Mouse (Mus musculus) embryonic facial prominence, embryonic 13.5 days (tissue): Measurements from ENCODE around the gene Ttc30a2. TPM values are rescaled to one million over a fixed set of nuclear protein-coding genes. Genes with fewer than 3 reads are reported as not detected.
"Not testable (repeated sequence)": the region's sequence is repeated elsewhere in the genome, so short reads cannot be mapped to it uniquely, and the experiment has no call there.

Experiments used
- ATAC-seq: fragments of 200-750 bp; cut with Nextera tagmentation; 2 replicates; pipeline ENCODE4 v1.8.0; 2017; ENCODE audit warnings: low read depth; ENCODE audit not compliant: insufficient number of reproducible peaks, insufficient read depth, low FRiP score, low TSS enrichment
- H3K27ac ChIP-seq: fragments of 300-500 bp; sonication (generic); 2 replicates; pipeline ENCODE4 v1.5.1; 2015; ENCODE audit warnings: moderate library complexity, mild to moderate bottlenecking, inconsistent platforms
- H3K27me3 ChIP-seq: fragments of 300-500 bp; sonication (generic); 2 replicates; pipeline ENCODE4 v1.6.1; 2015; ENCODE audit warnings: mild to moderate bottlenecking, inconsistent platforms
- H3K36me3 ChIP-seq: fragments of 300-500 bp; sonication (generic); 2 replicates; pipeline ENCODE4 v1.6.1; 2015; ENCODE audit warnings: mild to moderate bottlenecking, inconsistent platforms
- H3K4me1 ChIP-seq: fragments of 300-500 bp; sonication (generic); 2 replicates; pipeline ENCODE4 v1.6.1; 2015; ENCODE audit warnings: inconsistent platforms
- H3K4me2 ChIP-seq: fragments of 300-500 bp; sonication (generic); 2 replicates; pipeline ENCODE4 v1.6.1; 2015; ENCODE audit warnings: moderate library complexity, mild to moderate bottlenecking, inconsistent platforms
- H3K4me3 ChIP-seq: fragments of 300-500 bp; sonication (generic); 2 replicates; pipeline ENCODE4 v1.5.1; 2015; ENCODE audit warnings: mild to moderate bottlenecking, inconsistent platforms
- H3K9ac ChIP-seq: fragments of 300-500 bp; sonication (generic); 2 replicates; pipeline ENCODE4 v1.6.1; 2015; ENCODE audit warnings: mild to moderate bottlenecking, inconsistent platforms
- H3K9me3 ChIP-seq: fragments of 300-500 bp; sonication (generic); 2 replicates; pipeline ENCODE4 v1.6.1; 2016; ENCODE audit warnings: inconsistent platforms
- WGBS: fragments of 180-500 bp; shearing (Covaris S2); methylation state at CpG from one replicate; pipeline ENCODE4 v1.1.7; 2015; ENCODE audit warnings: mixed read lengths; 5-methylcytosine and 5-hydroxymethylcytosine counted together
- polyA plus RNA-seq: library from polyadenylated mRNA; unstranded; fragments of >200 nt; fragmentation: Nextera tagmentation; extraction: Ambion mirVana; gene quantifications from 2 replicates; pipeline ENCODE4 v1.2.1, GENCODE M21; 2015

Ttc30a2 gene
- polyA plus RNA-seq, 1 experiment from 2014 or later: 0.31 TPM

DNA sequence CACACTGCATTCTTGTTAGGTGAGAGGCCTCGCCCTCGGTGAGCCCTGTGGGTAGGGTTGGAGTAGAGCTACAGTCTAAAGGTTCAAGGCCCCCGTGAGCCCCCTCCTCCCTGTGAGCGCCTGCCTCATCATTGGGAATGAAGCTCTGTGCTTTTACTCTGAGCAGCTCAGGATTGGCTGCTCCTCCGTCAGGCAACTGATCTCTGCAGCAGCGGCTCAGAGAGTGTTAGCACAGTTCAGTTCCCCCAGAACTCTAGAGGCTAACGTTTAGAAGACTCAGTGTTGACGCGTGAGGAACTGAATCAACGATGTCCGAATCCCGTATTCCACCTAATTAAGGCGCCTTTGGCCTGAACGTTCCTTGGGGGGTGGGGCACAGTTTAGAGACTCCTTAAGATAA is 22.3 kb downstream of the Ttc30a2 start:
- 53% methylated on average over 14 of the region's 14 CpGs for WGBS

DNA sequence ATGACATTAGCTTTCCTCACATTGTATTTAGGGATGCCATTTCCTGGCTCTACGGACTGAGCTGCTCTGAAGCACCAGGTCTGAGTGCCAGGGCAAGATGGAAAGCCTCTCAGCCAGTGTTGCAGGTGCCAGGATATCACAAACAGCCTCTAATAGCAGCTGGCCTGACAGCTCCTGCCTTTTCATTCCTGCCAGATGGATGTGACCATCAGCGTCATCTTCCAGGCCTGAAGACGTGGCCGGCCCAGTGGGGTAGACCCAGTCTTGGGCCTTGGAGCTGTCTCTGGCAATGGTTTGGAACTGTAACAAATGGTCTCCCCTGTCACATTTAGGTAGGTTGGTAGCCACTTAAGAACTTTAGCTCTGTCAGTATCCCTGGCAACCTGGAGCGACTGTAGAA is 24.6 kb downstream of the Ttc30a2 start:
- no peak for ATAC-seq
- Histone ChIP-seq H3K4me1 (no peaks in the 10 kb centered on the region), H3K27me3 (no peaks in the 10 kb centered on the region), H3K4me2 (no peak overlapping the region), H3K36me3 (no peaks in the 10 kb centered on the region), H3K9ac (no peak overlapping the region), H3K27ac (no peak overlapping the region), H3K4me3 (no peak overlapping the region), H3K9me3 (no peaks in the 10 kb centered on the region)
- 97% methylated on average over 5 of the region's 5 CpGs for WGBS

More for the DNA sequence above, 22.3 kb downstream of the Ttc30a2 start:
- Histone ChIP-seq H3K27ac (no peak overlapping the region), H3K9me3 (no peaks in the 10 kb centered on the region), H3K4me3 (no peak overlapping the region), H3K36me3 (no peaks in the 10 kb centered on the region), H3K9ac (no peak overlapping the region), H3K4me2 (no peak overlapping the region), H3K27me3 (no peaks in the 10 kb centered on the region; the same call in 1 of the 2 replicates), H3K4me1 (peaks cover 17% of the 10 kb centered on the region)
- no peak for ATAC-seq

DNA sequence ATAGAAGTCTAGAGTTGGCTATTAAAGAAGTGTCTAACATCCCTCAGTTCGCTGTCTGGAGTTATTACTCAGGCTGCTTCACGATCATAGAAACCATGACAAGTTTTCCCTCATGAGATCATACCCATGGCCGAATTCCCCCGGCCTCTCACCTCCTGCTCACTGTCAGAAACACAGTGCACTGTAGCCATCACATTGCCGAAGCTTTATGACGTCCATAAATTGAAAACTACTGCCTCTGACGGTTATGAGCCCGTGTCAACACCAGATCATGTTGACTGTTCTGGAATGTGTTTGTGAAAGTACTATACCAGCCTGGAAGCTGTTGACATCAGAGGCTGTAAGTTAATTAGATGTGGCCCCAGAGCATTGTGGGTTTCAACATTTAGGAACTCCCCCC is 27.3 kb downstream of the Ttc30a2 start:
- WGBS: 78% methylated on average over 8 of the region's 8 CpGs
- no peak overlapping the region for H3K27ac ChIP-seq
- ATAC-seq: no peak

DNA sequence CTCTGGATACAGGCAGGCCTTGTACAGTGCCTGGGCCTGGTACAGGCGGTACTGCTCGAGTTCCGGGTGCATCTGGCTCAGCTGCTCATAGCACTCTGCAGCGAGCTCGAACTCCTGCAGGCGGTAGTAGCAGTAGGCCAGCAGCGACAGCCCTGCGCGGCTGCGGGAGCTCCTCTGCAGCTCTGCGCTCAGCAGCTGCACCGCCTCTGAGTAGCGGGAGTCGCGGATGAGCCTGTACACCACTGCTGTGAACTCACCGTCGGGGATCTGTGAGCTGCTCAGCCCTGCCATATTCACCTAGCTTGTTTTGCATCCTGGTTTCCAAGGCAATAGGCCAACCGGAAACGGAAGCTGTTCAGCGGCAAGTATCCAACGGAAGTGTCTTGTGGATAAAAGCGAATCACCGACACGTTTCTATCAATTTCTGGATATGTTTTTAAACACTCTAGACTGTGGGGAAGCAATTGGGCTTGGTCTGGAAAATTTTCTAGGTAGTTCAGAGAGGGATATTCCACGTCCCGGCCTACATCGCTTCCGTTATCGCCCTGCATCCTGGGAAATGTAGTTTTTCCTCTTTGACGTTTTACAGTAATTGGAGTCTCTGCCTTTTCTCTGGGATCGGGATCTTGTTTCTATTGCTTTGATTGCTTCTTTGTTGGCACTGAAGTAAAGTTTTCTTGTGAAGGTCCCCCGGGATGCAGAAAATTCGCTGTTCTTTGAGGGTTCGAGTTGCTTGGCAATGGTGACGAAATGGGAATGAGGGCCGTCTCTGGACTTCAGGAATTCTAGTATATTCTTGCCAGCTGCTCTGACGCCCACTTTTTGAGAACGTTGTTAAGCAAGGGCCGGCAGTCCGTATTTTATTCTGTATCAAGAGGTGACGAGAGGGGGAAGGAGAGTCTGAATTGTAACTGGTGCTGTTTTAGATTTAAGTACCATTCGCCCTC is 39.6 kb downstream of the Ttc30a2 start, which contains the start of gene Ttc30b:
Ttc30b (minus strand) TSS at position 469 of the 947 bp plus-strand sequence.
- peak within 1 kb of the TSS; percentile 83 for H3K27ac ChIP-seq
- 3% methylated on average over 42 of the region's 42 CpGs for WGBS

More for the DNA sequence above, 27.3 kb downstream of the Ttc30a2 start:
- Histone ChIP-seq H3K9ac (no peak overlapping the region), H3K27me3 (no peaks in the 10 kb centered on the region), H3K4me1 (no peaks in the 10 kb centered on the region), H3K4me3 (no peak overlapping the region), H3K4me2 (no peak overlapping the region), H3K9me3 (no peaks in the 10 kb centered on the region), H3K36me3 (no peaks in the 10 kb centered on the region)

DNA sequence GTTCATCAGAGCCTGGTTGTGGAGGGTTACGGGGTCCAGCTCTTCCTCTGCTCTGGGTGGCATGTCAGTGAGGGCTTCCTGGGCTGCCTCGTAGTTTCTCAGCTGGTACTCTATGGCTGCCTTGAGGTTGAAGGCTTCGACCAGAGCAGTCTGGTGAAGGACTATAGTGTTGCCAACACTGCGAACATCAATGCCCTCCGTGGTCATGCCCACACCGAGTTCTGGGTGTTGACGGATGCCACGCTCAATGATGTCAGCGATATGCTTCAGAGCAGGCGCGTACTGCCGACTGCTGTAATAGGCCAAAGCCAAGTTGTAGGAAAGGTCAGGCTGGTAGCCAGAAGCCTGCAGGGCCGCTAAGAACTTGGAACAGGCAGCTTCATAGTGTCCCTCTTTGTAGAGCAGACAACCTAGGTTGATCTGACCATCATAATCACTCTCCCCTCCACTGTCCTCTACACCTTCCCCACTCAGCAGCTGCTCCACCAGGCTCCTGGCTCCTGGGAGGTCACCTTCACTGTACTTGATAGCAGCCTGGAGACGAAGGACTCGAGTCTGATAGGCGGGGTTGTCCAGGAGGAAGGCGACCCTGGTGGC is 40.4 kb downstream of the Ttc30a2 start:
- 68% methylated on average over 16 of the region's 17 CpGs for WGBS
- H3K36me3 ChIP-seq, H3K4me1 ChIP-seq, H3K27ac ChIP-seq, H3K9me3 ChIP-seq, H3K27me3 ChIP-seq: not testable (repeated sequence)
- ATAC-seq: 0 out of 2 replicates have a peak, but pooled peaks have one; percentile 21
- H3K4me3 ChIP-seq: peak overlapping the region; percentile 58
- H3K4me2 ChIP-seq: peak overlapping the region; percentile 66
- H3K9ac ChIP-seq: peak overlapping the region; percentile 69

More for the DNA sequence above, 39.6 kb downstream of the Ttc30a2 start, which contains the start of gene Ttc30b:
- no peaks in the 10 kb centered on the region for H3K9me3 ChIP-seq
- no peaks in the 10 kb centered on the region for H3K27me3 ChIP-seq
- peaks cover 7% of the 10 kb centered on the region; the same call in 1 of the 2 replicates for H3K4me1 ChIP-seq
- peak within 1 kb of the TSS; percentile 58 for H3K4me3 ChIP-seq
- H3K9ac ChIP-seq: peak within 1 kb of the TSS; percentile 69
- H3K36me3 ChIP-seq: no peaks in the 10 kb centered on the region
- peak within 1 kb of the TSS; percentile 66 for H3K4me2 ChIP-seq
- peak; percentile 84 for ATAC-seq

DNA sequence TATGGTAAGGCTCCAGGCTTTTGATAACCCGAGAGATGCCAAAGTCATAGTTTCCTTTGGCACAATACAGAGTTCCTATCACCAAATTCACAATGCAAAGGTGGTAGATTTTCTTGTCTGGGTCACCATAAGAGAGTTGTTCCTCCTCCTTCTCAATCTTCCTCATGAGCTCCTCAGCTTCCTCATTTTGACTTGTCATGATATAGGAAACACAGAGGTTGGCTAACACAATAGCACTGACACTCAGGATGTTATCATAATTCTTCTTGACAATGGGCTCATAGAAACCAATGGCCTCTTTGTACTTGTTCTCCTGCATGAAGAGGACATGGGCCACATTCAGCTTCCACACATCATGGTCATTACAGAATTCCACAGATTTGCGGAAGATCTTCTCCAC is 41.3 kb downstream of the Ttc30a2 start:
- not testable (repeated sequence) for H3K27me3 ChIP-seq, H3K9me3 ChIP-seq, ATAC-seq, H3K4me2 ChIP-seq, H3K9ac ChIP-seq, H3K27ac ChIP-seq, H3K4me3 ChIP-seq, H3K36me3 ChIP-seq, H3K4me1 ChIP-seq
- 94% methylated on average over 2 of the region's 2 CpGs for WGBS

DNA sequence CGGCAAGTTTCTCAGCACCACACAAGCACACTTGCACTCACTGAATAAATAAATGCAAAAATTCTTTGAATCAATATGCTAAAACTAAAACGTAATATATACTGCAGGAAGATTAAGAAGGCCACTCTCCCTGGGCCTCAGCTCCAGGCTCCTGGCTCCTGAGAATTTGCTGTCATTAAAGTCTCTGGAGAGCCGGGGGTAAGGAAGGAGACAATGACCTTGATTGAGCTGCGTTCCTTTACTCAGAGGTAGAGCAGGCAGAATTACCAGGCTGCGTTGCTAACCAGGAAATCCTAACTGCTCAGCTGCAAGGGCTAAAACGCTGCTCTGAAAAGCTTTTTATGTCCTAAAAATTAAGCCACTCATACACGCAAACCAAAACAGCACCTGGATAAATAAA is 44.4 kb downstream of the Ttc30a2 start:
- Histone ChIP-seq H3K9me3 (no peaks in the 10 kb centered on the region), H3K27ac (peak overlapping the region; percentile 49; the same call in 1 of the 2 replicates), H3K36me3 (peaks cover 3% of the 10 kb centered on the region; the same call in 1 of the 2 replicates), H3K27me3 (no peaks in the 10 kb centered on the region), H3K4me3 (no peak overlapping the region), H3K4me1 (peaks cover 4% of the 10 kb centered on the region; the same call in 1 of the 2 replicates), H3K9ac (0 out of 2 replicates have a peak overlapping the region, but pooled peaks have one; percentile 36), H3K4me2 (no peak overlapping the region)
- no peak for ATAC-seq
- 26% methylated on average over 7 of the region's 7 CpGs for WGBS

DNA sequence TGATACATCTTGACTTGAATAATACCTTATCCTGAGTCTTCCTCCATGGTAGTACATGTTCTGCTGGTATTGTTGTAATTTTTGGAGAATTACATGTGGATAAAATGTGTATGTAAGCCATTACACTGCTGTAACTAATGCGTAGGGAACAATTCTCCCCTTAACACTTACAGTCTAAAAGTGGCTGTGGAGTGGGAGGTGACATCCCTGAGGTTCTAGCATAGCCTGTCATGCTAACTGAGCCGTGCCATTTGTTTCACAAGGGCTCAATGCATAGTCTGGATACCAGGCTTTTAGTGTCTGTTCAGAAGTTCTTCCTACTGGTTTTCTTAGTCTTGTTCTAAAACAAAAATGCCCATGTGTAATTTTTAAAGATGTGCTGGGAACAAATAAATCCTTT is 47.0 kb downstream of the Ttc30a2 start:
- WGBS: 92% methylated on average over 2 of the region's 2 CpGs

DNA sequence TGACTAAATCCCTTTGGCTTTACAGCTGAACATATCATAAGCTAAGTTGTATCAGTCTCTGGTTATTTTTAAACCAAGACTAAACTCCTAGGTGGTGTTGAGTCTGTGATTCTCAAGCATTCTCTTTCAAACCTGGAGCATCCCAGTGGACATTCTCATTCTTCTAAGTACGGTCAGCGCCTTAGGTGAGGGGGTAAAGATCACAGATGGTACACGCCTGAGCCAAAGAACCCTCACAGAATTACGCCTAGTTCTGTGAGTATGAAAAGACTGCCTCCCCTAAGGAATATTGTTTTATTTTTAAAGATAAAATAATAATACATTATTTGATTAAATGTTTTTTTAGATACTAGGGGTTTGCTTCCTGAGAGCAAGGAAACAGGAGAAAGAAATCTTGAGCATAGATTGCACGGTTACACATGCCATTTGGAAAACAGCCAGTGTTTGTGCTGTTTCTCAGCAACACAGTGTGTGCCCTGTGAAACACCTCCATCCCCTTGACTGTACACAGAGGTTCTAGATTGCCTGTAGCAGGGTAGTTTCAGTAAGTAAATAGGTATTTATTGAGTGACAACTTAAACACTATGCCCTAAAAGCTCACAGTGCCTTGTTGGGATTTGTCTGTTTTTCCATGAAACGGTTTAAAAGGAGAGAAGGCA is 48.1 kb downstream of the Ttc30a2 start:
- H3K9ac ChIP-seq: no peak overlapping the region
- H3K27ac ChIP-seq: no peak overlapping the region
- H3K9me3 ChIP-seq: no peaks in the 10 kb centered on the region
- H3K4me1 ChIP-seq: peaks cover 4% of the 10 kb centered on the region; the same call in 1 of the 2 replicates
- no peak overlapping the region for H3K4me3 ChIP-seq
- no peak for ATAC-seq
- H3K27me3 ChIP-seq: no peaks in the 10 kb centered on the region
- H3K36me3 ChIP-seq: peaks cover 22% of the 10 kb centered on the region
- no peak overlapping the region for H3K4me2 ChIP-seq
- 86% methylated on average over 6 of the region's 6 CpGs for WGBS

More for the DNA sequence above, 47.0 kb downstream of the Ttc30a2 start:
- no peaks in the 10 kb centered on the region for H3K9me3 ChIP-seq
- H3K27me3 ChIP-seq: no peaks in the 10 kb centered on the region
- H3K4me3 ChIP-seq: no peak overlapping the region
- no peak for ATAC-seq
- H3K9ac ChIP-seq: no peak overlapping the region
- H3K27ac ChIP-seq: no peak overlapping the region
- peaks cover 17% of the 10 kb centered on the region for H3K36me3 ChIP-seq
- peaks cover 4% of the 10 kb centered on the region; the same call in 1 of the 2 replicates for H3K4me1 ChIP-seq
- H3K4me2 ChIP-seq: no peak overlapping the region

DNA sequence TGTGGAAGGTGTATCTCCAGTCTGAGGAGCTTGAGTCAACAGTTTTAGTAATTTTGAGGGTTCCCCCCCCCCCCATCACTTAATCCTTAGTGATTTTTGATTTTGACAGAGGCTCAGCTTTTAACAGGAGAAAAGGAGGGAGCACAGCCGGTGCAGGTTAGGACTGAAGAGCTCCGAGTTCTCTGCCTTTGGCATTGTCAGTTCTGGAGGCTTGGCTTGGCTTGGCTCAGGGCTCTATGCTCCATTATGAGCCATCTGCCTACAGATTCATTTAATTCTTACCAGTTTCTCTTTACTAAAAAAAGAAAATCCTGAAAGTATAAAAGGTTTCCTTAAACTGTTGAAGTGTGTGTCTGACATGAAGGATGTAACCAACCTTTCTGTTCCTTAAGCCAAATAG is 48.8 kb downstream of the Ttc30a2 start:
- Histone ChIP-seq H3K4me1 (peaks cover 4% of the 10 kb centered on the region; the same call in 1 of the 2 replicates), H3K27me3 (no peaks in the 10 kb centered on the region), H3K9me3 (no peaks in the 10 kb centered on the region), H3K36me3 (peaks cover 22% of the 10 kb centered on the region), H3K4me2 (no peak overlapping the region), H3K4me3 (no peak overlapping the region), H3K9ac (no peak overlapping the region), H3K27ac (no peak overlapping the region)
- no peak for ATAC-seq
- WGBS: 96% methylated on average over 2 of the region's 2 CpGs

DNA sequence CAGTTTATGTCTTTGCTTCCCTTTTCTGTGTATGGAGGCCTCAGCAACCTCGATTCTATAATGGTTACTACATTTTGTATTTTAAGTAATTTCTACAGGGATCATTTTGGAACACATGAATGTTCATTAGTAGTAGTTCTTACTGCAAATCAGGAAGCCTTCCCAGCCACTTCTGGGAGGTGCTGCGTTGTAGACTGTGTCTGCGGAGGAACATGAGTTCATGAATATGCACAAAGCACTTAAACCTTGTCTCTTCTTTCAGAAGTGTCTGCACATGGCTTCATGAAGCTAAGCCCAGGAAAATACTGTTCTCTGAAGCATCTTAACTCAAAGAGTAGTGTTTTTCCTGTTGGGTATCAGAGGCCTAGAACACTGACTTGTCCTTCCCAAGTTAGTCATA is 50.0 kb downstream of the Ttc30a2 start:
- no peaks in the 10 kb centered on the region for H3K27me3 ChIP-seq
- no peak overlapping the region for H3K4me2 ChIP-seq
- H3K9me3 ChIP-seq: no peaks in the 10 kb centered on the region
- H3K4me1 ChIP-seq: no peaks in the 10 kb centered on the region
- no peak overlapping the region for H3K27ac ChIP-seq
- H3K9ac ChIP-seq: no peak overlapping the region
- peaks cover 22% of the 10 kb centered on the region for H3K36me3 ChIP-seq
- WGBS: 93% methylated on average over 3 of the region's 3 CpGs
- no peak overlapping the region for H3K4me3 ChIP-seq
- no peak for ATAC-seq
